Comparison of ENCODE assay signal across 28 mouse cellular contexts in the genomic region with DNA sequence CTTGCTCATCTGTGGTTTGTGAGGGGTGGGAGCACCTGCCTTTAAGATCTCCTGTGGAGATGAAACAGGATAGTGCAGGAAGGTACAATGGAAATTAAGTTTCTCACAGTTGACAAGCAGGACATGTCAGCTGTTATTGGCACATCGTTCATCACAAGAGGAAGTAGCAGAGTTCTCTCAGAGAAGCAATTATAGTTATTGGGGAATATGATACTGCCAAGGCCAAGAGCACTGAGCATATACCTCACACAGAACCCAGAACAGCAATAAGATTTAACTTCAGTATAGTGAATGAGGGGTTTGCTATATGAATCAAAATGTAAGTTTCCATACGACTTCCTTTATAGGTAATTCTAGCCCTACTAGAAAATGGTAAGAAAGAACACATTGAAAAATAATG.
"Had no signal": no experiment of that assay in that cellular context is flagged by ENCODE, and none has a peak within 500 bp of the region (broad histone marks: within the 10 kb centered on the region; RNA-seq: fewer than 3 reads in every experiment).

No protein-coding gene starts in this region.

- H3K36me3 ChIP-seq: embryonic facial prominence, embryonic 10.5 days; embryonic facial prominence, embryonic 12.5 days; embryonic facial prominence, embryonic 13.5 days; embryonic facial prominence, embryonic 15.5 days; forebrain, embryonic 10.5 days; forebrain, embryonic 12.5 days; forebrain, embryonic 15.5 days had no signal

- DNase-seq: cerebellum, adult 2 months; cerebellum, adult 8-10 months; cerebellum, adult 9-10 months; cerebellum, adult 9-11 months; cerebellum, postnatal 10 days; cerebellum, postnatal 14 days; cerebellum, postnatal 25 days; cerebellum, postnatal 36 days; embryo, embryonic 11 days; forebrain, postnatal 0 days; gastrocnemius, adult 2 months; gastrocnemius, postnatal 10 days; gastrocnemius, postnatal 14 days; gastrocnemius, postnatal 25 days; gastrocnemius, postnatal 36 days; heart, adult 11 months; heart, adult 18-20 months had no signal

- H3K4me2 ChIP-seq: embryonic facial prominence, embryonic 12.5 days; embryonic facial prominence, embryonic 13.5 days; embryonic facial prominence, embryonic 15.5 days; forebrain, embryonic 12.5 days; forebrain, embryonic 13.5 days; forebrain, embryonic 15.5 days had no signal

- H3K27ac ChIP-seq: embryonic facial prominence, embryonic 10.5 days; embryonic facial prominence, embryonic 12.5 days; embryonic facial prominence, embryonic 13.5 days; embryonic facial prominence, embryonic 15.5 days; forebrain, embryonic 10.5 days; forebrain, embryonic 12.5 days; forebrain, embryonic 13.5 days; forebrain, embryonic 15.5 days; gastrocnemius, adult 2 months had no signal

- H3K9ac ChIP-seq: embryonic facial prominence, embryonic 12.5 days; embryonic facial prominence, embryonic 13.5 days; embryonic facial prominence, embryonic 15.5 days; forebrain, embryonic 12.5 days; forebrain, embryonic 13.5 days; forebrain, embryonic 15.5 days; forebrain, postnatal 0 days had no signal

- H3K9me3 ChIP-seq: embryonic facial prominence, embryonic 10.5 days; embryonic facial prominence, embryonic 12.5 days; embryonic facial prominence, embryonic 13.5 days; embryonic facial prominence, embryonic 15.5 days; forebrain, embryonic 10.5 days; forebrain, embryonic 12.5 days; forebrain, embryonic 13.5 days; forebrain, embryonic 15.5 days had no signal

- H3K4me3 ChIP-seq: embryonic facial prominence, embryonic 10.5 days; embryonic facial prominence, embryonic 12.5 days; embryonic facial prominence, embryonic 13.5 days; embryonic facial prominence, embryonic 15.5 days; erythroblast, embryonic 14.5 days; forebrain, embryonic 10.5 days; forebrain, embryonic 12.5 days; forebrain, embryonic 13.5 days; forebrain, embryonic 15.5 days; gastrocnemius, adult 2 months had no signal

- ATAC-seq: forebrain, embryonic 13.5 days; forebrain, embryonic 14.5 days; forebrain, embryonic 15.5 days; forebrain, embryonic 16.5 days; forebrain, postnatal 0 days had no signal

- H3K27me3 ChIP-seq: embryonic facial prominence, embryonic 12.5 days; embryonic facial prominence, embryonic 13.5 days; embryonic facial prominence, embryonic 15.5 days; forebrain, embryonic 12.5 days; forebrain, embryonic 13.5 days; forebrain, embryonic 15.5 days had no signal

- H3K4me1 ChIP-seq: embryonic facial prominence, embryonic 12.5 days; embryonic facial prominence, embryonic 13.5 days; embryonic facial prominence, embryonic 15.5 days; forebrain, embryonic 10.5 days; forebrain, embryonic 12.5 days; forebrain, embryonic 13.5 days; forebrain, embryonic 15.5 days had no signal
